Mouse (Mus musculus) cerebellum, postnatal 14 days (tissue): Measurements from ENCODE around the gene Fndc3b.
A peak's percentile ranks its signal among the peaks of the same experiment; 100 is the strongest.

Source experiments
- DNase-seq, 2 experiments: peaks; one replicate each; pipeline ENCODE4 v3.0.0; 2021; ENCODE audit warnings: mixed read lengths in 2 of 2

The Fndc3b gene

GRCm38 (mm10) chr3:27588604-27589003 lies 122.5 kb downstream of the Fndc3b start:
- DNase-seq, result no peak

GRCm38 (mm10) chr3:27584607-27585605 lies 126.2 kb downstream of the Fndc3b start:
- no peak for DNase-seq

- DNase-seq, result no peak
These were observed 128.9 kb downstream of the Fndc3b start for GRCm38 (mm10) chr3:27581931-27582840.

GRCm38 (mm10) chr3:27580956-27581355 lies 130.2 kb downstream of the Fndc3b start:
- no peak for DNase-seq

- no peak for DNase-seq
These were observed 131.1 kb downstream of the Fndc3b start for GRCm38 (mm10) chr3:27579894-27580613.

- DNase-seq, result no peak
These were observed 131.9 kb downstream of the Fndc3b start for GRCm38 (mm10) chr3:27579229-27579628.

- no peak for DNase-seq
These were observed 133.6 kb downstream of the Fndc3b start for GRCm38 (mm10) chr3:27577349-27578025.

GRCm38 (mm10) chr3:27574241-27574640 lies 136.9 kb downstream of the Fndc3b start:
- DNase-seq, result no peak

GRCm38 (mm10) chr3:27573458-27573857 lies 137.6 kb downstream of the Fndc3b start:
- DNase-seq, result no peak

GRCm38 (mm10) chr3:27572305-27572704 lies 138.8 kb downstream of the Fndc3b start:
- peak; percentile 33 to 40 for DNase-seq

- DNase-seq, result no peak
These were observed 145.8 kb downstream of the Fndc3b start for GRCm38 (mm10) chr3:27565314-27565713.

- no peak for DNase-seq
These were observed 148.0 kb downstream of the Fndc3b start for GRCm38 (mm10) chr3:27563047-27563624.

GRCm38 (mm10) chr3:27562476-27562875 lies 148.6 kb downstream of the Fndc3b start:
- peak; percentile 28 to 41 for DNase-seq

GRCm38 (mm10) chr3:27561921-27562320 lies 149.2 kb downstream of the Fndc3b start:
- DNase-seq, result peak; percentile 72 to 74

- no peak for DNase-seq
These were observed 151.8 kb downstream of the Fndc3b start for GRCm38 (mm10) chr3:27559316-27559715.

GRCm38 (mm10) chr3:27557100-27558004 lies 153.8 kb downstream of the Fndc3b start:
- DNase-seq, result no peak

GRCm38 (mm10) chr3:27555401-27555940 lies 155.6 kb downstream of the Fndc3b start:
- DNase-seq, result peak; percentile 24 to 50

- no peak for DNase-seq
These were observed 156.8 kb downstream of the Fndc3b start for GRCm38 (mm10) chr3:27554325-27554724.

- DNase-seq, result no peak
These were observed 157.3 kb downstream of the Fndc3b start for GRCm38 (mm10) chr3:27553781-27554180.

GRCm38 (mm10) chr3:27551005-27551404 lies 160.1 kb downstream of the Fndc3b start:
- DNase-seq, result no peak
